Mouse (Mus musculus) limb, embryonic 12.5 days (tissue): ENCODE results near the gene Tmem171. TPM values are rescaled to one million over a fixed set of nuclear protein-coding genes. Genes with fewer than 3 reads are reported as not detected.

ENCODE experiments used
- ATAC-seq: fragments of 200-750 bp; cut with Nextera tagmentation; 2 replicates; pipeline ENCODE4 v1.8.0; 2017; ENCODE audit warnings: low read depth, moderate TSS enrichment; ENCODE audit not compliant: insufficient number of reproducible peaks, insufficient read depth, low FRiP score, low TSS enrichment
- H3K27ac ChIP-seq: fragments of 300-500 bp; sonication (generic); 2 replicates; pipeline ENCODE4 v1.5.1; 2016; ENCODE audit warnings: mild to moderate bottlenecking, moderate library complexity
- H3K27me3 ChIP-seq: fragments of 300-500 bp; sonication (generic); 2 replicates; pipeline ENCODE4 v1.6.1; 2016; ENCODE audit warnings: mild to moderate bottlenecking, moderate library complexity
- H3K36me3 ChIP-seq: fragments of 300-500 bp; sonication (generic); 2 replicates; pipeline ENCODE4 v1.6.1; 2016; ENCODE audit warnings: mild to moderate bottlenecking, moderate library complexity
- H3K4me1 ChIP-seq: fragments of 300-500 bp; sonication (generic); replicated peaks from 2 replicates; pipeline ENCODE4 v1.6.1; 2016
- H3K4me2 ChIP-seq: fragments of 300-500 bp; sonication (generic); 2 replicates; pipeline ENCODE4 v1.6.1; 2016; ENCODE audit warnings: mild to moderate bottlenecking, moderate library complexity
- H3K4me3 ChIP-seq: fragments of 300-500 bp; sonication (generic); replicated peaks from 2 replicates; pipeline ENCODE4 v1.5.1; 2016; ENCODE audit warnings: mild to moderate bottlenecking
- H3K9ac ChIP-seq: fragments of 300-500 bp; sonication (generic); replicated peaks from 2 replicates; pipeline ENCODE4 v1.6.1; 2016; ENCODE audit warnings: mild to moderate bottlenecking, moderate library complexity
- H3K9me3 ChIP-seq: fragments of 300-500 bp; sonication (generic); 2 replicates; pipeline ENCODE4 v1.6.1; 2016; ENCODE audit warnings: mild to moderate bottlenecking, moderate library complexity
- WGBS: fragments of 180-500 bp; shearing (Covaris S2); methylation state at CpG from one replicate; pipeline ENCODE4 v1.1.7; 2016; 5-methylcytosine and 5-hydroxymethylcytosine counted together
- polyA plus RNA-seq: library from polyadenylated mRNA; unstranded; fragments of >200 nt; fragmentation: Nextera tagmentation; extraction: Ambion mirVana; gene quantifications from 2 replicates; pipeline ENCODE4 v1.2.1, GENCODE M21; 2016

Gene Tmem171
- polyA plus RNA-seq, 1 experiment from 2014 or later: 0.18 TPM

DNA sequence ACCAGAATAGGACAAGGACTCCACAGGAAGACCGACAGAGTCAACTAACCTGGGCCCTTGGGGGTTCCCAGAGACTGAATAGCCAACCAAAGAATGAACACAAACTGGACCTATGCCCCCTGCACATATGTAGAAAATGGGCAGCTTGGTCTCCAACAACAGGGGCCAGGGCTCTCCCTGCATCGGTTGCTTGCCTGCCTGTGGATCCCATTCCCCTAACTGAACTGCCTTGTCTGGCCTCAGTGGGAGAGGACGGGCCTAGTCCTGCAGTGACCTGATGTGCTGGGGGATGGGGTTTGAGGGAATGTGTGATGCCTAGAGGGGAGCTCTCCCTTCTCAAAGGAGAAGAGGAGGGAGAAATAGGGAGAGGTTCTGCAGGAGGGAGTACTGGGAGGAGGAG lies 25.3 kb downstream of the Tmem171 start:
- ATAC-seq: no peak
- 66% methylated on average over 3 of the region's 3 CpGs for WGBS
- Histone ChIP-seq H3K4me2 (no peak overlapping the region), H3K27ac (no peak overlapping the region), H3K9ac (no peak overlapping the region), H3K9me3 (no peaks in the 10 kb centered on the region), H3K27me3 (0 out of 2 replicates have a peak, but pooled peaks cover 3% of the 10 kb centered on the region), H3K36me3 (no peaks in the 10 kb centered on the region), H3K4me1 (0 out of 2 replicates have a peak, but pooled peaks cover 4% of the 10 kb centered on the region), H3K4me3 (no peak overlapping the region)

DNA sequence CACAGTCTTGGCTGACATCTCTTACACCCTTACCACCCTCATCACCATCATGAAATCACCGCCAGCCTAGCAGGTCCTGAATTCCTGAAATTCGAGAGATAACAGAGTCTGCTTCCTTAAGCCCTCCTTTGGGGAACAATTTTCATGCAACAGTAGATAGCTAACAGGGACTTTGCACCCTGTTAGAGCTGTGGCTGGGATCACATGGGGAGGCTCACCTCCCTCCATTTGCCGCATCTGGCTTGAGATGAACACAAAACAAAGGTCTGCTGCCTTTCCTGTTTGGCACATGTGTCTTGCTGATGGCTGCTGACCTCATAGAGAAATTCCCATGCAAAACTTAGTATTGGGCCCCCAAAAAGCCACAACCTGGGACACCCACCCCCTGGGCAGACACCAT lies 27.3 kb downstream of the Tmem171 start:
- 66% methylated on average over 3 of the region's 3 CpGs for WGBS
- Histone ChIP-seq H3K27ac (no peak overlapping the region), H3K27me3 (0 out of 2 replicates have a peak, but pooled peaks cover 3% of the 10 kb centered on the region), H3K9me3 (0 out of 2 replicates have a peak, but pooled peaks cover 3% of the 10 kb centered on the region), H3K9ac (no peak overlapping the region), H3K4me1 (0 out of 2 replicates have a peak, but pooled peaks cover 4% of the 10 kb centered on the region), H3K4me3 (no peak overlapping the region), H3K4me2 (no peak overlapping the region), H3K36me3 (no peaks in the 10 kb centered on the region)
- no peak for ATAC-seq

- H3K27me3 ChIP-seq: 0 out of 2 replicates have a peak, but pooled peaks cover 1% of the 10 kb centered on the region
- H3K9ac ChIP-seq: no peak overlapping the region
- WGBS: 87% methylated on average over 10 of the region's 10 CpGs
- H3K4me1 ChIP-seq: 0 out of 2 replicates have a peak, but pooled peaks cover 4% of the 10 kb centered on the region
- no peak overlapping the region for H3K27ac ChIP-seq
- no peak overlapping the region for H3K4me3 ChIP-seq
- ATAC-seq: no peak
- H3K9me3 ChIP-seq: 0 out of 2 replicates have a peak, but pooled peaks cover 6% of the 10 kb centered on the region
- H3K4me2 ChIP-seq: no peak overlapping the region
- H3K36me3 ChIP-seq: no peaks in the 10 kb centered on the region
Measured at GRCm38 (mm10) chr13:98665240-98665639, 29.4 kb downstream of the Tmem171 start.

GRCm38 (mm10) chr13:98662173-98662675 lies 32.4 kb downstream of the Tmem171 start:
- Histone ChIP-seq H3K27me3 (no peaks in the 10 kb centered on the region), H3K27ac (no peak overlapping the region), H3K4me3 (no peak overlapping the region), H3K9me3 (0 out of 2 replicates have a peak, but pooled peaks cover 6% of the 10 kb centered on the region), H3K36me3 (no peaks in the 10 kb centered on the region), H3K4me1 (no peaks in the 10 kb centered on the region), H3K4me2 (no peak overlapping the region), H3K9ac (no peak overlapping the region)
- ATAC-seq: no peak
- 90% methylated on average over 4 of the region's 4 CpGs for WGBS

- H3K4me2 ChIP-seq: no peak overlapping the region
- H3K36me3 ChIP-seq: no peaks in the 10 kb centered on the region
- H3K4me3 ChIP-seq: no peak overlapping the region
- H3K9ac ChIP-seq: no peak overlapping the region
- WGBS: 88% methylated on average over 16 of the region's 16 CpGs
- ATAC-seq: no peak
- no peaks in the 10 kb centered on the region for H3K9me3 ChIP-seq
- no peak overlapping the region for H3K27ac ChIP-seq
- peaks cover 15% of the 10 kb centered on the region for H3K4me1 ChIP-seq
- no peaks in the 10 kb centered on the region for H3K27me3 ChIP-seq
Measured at GRCm38 (mm10) chr13:98656034-98656471, 38.6 kb downstream of the Tmem171 start.

- Histone ChIP-seq H3K9ac (no peak overlapping the region), H3K4me1 (peaks cover 15% of the 10 kb centered on the region), H3K4me3 (no peak overlapping the region), H3K9me3 (no peaks in the 10 kb centered on the region), H3K27me3 (no peaks in the 10 kb centered on the region), H3K4me2 (no peak overlapping the region), H3K27ac (no peak overlapping the region), H3K36me3 (no peaks in the 10 kb centered on the region)
- 93% methylated on average over 4 of the region's 4 CpGs for WGBS
- no peak for ATAC-seq
Measured at GRCm38 (mm10) chr13:98655346-98655745, 39.3 kb downstream of the Tmem171 start.

DNA sequence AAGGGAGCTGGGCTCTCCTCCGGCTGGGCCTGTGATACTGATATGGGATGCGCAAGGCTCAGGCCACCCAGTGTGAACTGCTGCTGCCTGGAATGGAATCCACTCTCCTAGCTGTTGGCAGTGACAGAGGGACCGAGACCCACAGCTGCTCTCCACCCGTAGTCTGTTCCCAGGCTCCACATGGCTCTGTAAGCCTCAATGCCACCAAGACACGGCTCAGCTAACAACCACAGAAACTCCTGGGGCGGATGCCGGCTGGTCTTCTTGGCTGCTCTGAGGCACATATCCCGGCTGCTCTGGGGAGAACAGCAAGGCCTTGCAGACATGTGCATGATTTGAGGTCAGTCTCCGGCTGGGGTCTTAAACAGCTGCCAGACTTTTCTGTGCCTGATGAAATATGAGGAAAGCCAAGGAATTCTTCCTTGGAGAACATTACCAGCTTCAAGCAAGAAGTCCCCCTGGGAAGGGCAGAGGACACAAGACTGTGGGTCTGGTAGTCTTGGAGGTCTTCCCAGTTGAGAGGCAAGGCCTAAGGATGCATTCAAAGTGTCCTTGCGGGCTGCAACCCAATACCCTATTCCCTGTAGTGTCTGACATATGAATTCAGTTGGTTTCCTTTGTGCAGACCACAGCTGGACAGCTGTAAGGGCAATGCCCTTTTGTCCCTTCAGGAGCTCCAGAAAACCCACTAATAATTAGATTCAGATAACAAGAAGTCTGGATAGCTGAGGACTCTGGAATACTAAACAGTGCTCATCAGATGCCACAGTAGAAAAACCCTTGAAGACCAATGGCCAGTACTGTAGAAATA lies 40.3 kb downstream of the Tmem171 start:
- H3K9me3 ChIP-seq: no peaks in the 10 kb centered on the region
- 75% methylated on average over 10 of the region's 10 CpGs for WGBS
- no peaks in the 10 kb centered on the region for H3K36me3 ChIP-seq
- no peak overlapping the region for H3K4me3 ChIP-seq
- no peak overlapping the region for H3K9ac ChIP-seq
- no peak overlapping the region for H3K4me2 ChIP-seq
- peak; percentile 59 for ATAC-seq
- H3K27me3 ChIP-seq: no peaks in the 10 kb centered on the region; the same call in 1 of the 2 replicates
- H3K4me1 ChIP-seq: peaks cover 15% of the 10 kb centered on the region
- H3K27ac ChIP-seq: 0 out of 2 replicates have a peak overlapping the region, but pooled peaks have one; percentile 24

DNA sequence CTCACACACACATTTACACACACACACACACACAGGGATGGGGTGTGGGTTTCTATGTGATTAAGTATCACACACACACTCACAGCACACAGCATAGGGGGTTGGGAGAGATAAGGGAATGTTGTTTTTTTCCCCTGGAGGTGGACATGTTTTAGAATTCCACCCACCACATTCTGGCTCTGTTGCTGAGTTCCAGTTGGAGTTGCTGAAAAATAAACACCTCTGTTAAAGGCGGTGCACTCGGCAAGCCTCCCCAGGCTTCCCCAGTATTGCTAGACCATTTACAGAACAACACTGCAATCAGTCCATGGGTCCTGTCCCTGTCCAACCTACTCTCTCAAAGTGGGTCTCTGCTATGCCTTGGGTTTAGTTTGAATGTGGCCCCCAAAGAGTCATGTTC lies 42.4 kb downstream of the Tmem171 start:
- H3K4me3 ChIP-seq: no peak overlapping the region
- no peak overlapping the region for H3K27ac ChIP-seq
- H3K4me1 ChIP-seq: peaks cover 15% of the 10 kb centered on the region
- no peak for ATAC-seq
- no peaks in the 10 kb centered on the region; the same call in 1 of the 2 replicates for H3K27me3 ChIP-seq
- no peaks in the 10 kb centered on the region for H3K36me3 ChIP-seq
- 68% methylated on average over 2 of the region's 2 CpGs for WGBS
- 0 out of 2 replicates have a peak, but pooled peaks cover 4% of the 10 kb centered on the region for H3K9me3 ChIP-seq
- no peak overlapping the region for H3K4me2 ChIP-seq
- no peak overlapping the region for H3K9ac ChIP-seq

DNA sequence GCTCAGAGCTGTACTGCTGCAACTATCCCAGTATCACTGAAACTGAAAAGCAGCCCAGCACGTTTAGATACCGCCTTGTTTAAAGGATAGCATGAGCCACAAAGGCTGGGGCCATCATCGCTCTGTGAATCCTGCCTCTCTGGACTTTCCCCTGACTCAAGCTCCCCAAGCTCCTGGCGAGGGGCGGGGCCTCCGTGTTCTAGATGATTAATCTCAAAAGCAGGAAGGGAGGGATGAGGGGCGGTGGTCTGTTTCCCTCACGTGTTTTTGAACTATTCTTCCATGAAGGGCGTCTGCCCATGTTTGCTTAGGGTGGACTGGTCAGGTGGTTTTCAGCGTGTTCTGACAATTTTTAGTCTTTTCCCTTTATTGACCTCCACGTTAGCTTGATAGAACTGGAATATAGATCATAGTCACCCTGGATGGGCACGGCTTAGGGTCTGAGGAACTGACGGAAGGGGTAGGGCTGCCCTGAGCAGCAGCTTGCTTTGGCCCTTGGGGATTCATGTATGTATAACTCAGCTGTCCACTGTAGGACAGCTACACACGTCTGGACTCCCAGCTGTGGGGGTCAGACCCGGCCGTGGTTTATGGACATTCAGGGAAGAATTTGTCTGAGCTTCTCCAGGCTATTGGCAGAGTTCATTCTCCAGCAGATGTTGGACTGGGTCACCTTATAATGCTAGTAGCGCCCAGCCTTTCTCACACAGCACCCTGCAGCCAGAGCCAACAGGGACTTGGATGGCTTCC lies 43.2 kb downstream of the Tmem171 start:
- Histone ChIP-seq H3K4me2 (no peak overlapping the region), H3K4me1 (peaks cover 15% of the 10 kb centered on the region), H3K27ac (no peak overlapping the region), H3K36me3 (no peaks in the 10 kb centered on the region), H3K9ac (no peak overlapping the region), H3K4me3 (no peak overlapping the region), H3K27me3 (no peaks in the 10 kb centered on the region; the same call in 1 of the 2 replicates), H3K9me3 (0 out of 2 replicates have a peak, but pooled peaks cover 4% of the 10 kb centered on the region)
- ATAC-seq: no peak
- WGBS: 81% methylated on average over 17 of the region's 17 CpGs

- no peaks in the 10 kb centered on the region; the same call in 1 of the 2 replicates for H3K27me3 ChIP-seq
- WGBS: 93% methylated on average over 22 of the region's 22 CpGs
- no peaks in the 10 kb centered on the region for H3K36me3 ChIP-seq
- H3K9me3 ChIP-seq: 0 out of 2 replicates have a peak, but pooled peaks cover 4% of the 10 kb centered on the region
- H3K4me1 ChIP-seq: 0 out of 2 replicates have a peak, but pooled peaks cover under 1% of the 10 kb centered on the region
- no peak overlapping the region for H3K4me2 ChIP-seq
- H3K27ac ChIP-seq: no peak overlapping the region
- no peak overlapping the region for H3K9ac ChIP-seq
- no peak overlapping the region for H3K4me3 ChIP-seq
- ATAC-seq: no peak
Measured at GRCm38 (mm10) chr13:98647775-98648568, 46.7 kb downstream of the Tmem171 start.
